Mouse (Mus musculus): ENCODE results near the gene Ate1. TPM values are rescaled to one million over a fixed set of nuclear protein-coding genes. Genes with fewer than 3 reads are reported as not detected.
"Not testable (repeated sequence)": the region's sequence is repeated elsewhere in the genome, so short reads cannot be mapped to it uniquely, and the experiment has no call there.

The Ate1 gene
- polyA plus RNA-seq, 1 experiment from 2014 or later, result 62.6 TPM

- Histone ChIP-seq H3K9me3 (no peaks in the 10 kb centered on the region), H3K4me3 (peak overlapping the region; percentile 81), H3K27me3 (ENCODE audit: insufficient read depth, poor library complexity, severe bottlenecking) (no peaks in the 10 kb centered on the region), H3K4me1 (peaks cover 11% of the 10 kb centered on the region), H3K27ac (peak overlapping the region; percentile 98), H3K36me3 (peaks cover 45% of the 10 kb centered on the region)
- no peak for DNase-seq (ENCODE audit: low spot score)
- 58% methylated on average over 3 of the region's 3 CpGs for whole genome bisulfite sequencing
Observed at GRCm38 (mm10) chr7:130545893-130546292, 25.7 kb upstream of the Ate1 start.

DNA sequence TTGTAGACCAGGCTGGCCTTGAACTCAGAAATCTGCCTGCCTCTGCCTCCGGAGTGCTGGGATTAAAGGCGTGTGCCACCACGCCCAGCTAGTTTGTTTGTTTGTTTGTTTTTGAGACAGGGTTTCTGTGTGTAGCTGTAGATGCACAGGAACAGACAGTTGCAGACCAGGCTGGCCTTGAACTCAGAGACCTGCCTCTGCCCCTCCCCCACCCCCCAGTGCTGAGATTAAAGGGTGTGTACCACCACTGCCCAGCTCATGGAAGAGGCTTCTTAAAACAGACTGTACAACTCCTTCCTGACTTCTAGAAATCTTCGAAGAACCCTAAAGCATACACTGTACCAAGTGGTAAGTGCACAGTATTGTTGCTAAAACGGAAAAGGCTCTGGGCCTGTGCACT lies 25.2 kb upstream of the Ate1 start:
- Histone ChIP-seq H3K9me3 (no peaks in the 10 kb centered on the region), H3K4me1 (peaks cover 11% of the 10 kb centered on the region), H3K36me3 (peaks cover 48% of the 10 kb centered on the region), H3K27ac (0 out of 2 replicates have a peak overlapping the region, but pooled peaks have one; percentile 98), H3K4me3 (peak overlapping the region; percentile 81; the same call in 1 of the 2 replicates), H3K27me3 (ENCODE audit: insufficient read depth, poor library complexity, severe bottlenecking) (no peaks in the 10 kb centered on the region)
- DNase-seq (ENCODE audit: low spot score), result peak; percentile 54
- 89% methylated on average over 5 of the region's 5 CpGs for WGBS

- H3K36me3 ChIP-seq, result peaks cover 70% of the 10 kb centered on the region
Observed at GRCm38 (mm10) chr7:130543181-130543580, 23.0 kb upstream of the Ate1 start.

DNA sequence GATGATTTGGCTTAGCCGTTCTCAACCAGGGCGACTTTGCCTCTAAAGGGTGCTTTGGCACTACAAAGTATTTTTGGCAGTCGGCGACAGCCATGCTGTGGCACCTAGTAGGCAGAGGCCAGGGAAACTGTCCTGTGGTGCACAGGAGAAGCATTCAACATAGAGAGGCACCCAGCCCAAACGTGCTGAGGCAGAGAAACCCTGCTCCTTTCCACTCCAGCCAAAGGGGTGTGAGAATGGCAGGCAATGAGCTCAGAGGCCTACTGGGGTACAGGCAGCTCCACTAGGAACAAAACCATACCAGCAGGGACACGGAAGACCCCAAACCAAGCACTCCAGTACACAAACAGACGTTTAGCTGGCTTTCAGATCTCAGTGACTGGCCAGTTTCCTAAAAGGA lies 20.0 kb upstream of the Ate1 start:
- peak; percentile 45 for DNase-seq (ENCODE audit: low spot score)
- Histone ChIP-seq H3K27ac (no peak overlapping the region), H3K4me3 (no peak overlapping the region), H3K36me3 (peaks cover 96% of the 10 kb centered on the region), H3K9me3 (no peaks in the 10 kb centered on the region), H3K4me1 (no peaks in the 10 kb centered on the region), H3K27me3 (ENCODE audit: insufficient read depth, poor library complexity, severe bottlenecking) (no peaks in the 10 kb centered on the region)
- WGBS, result 84% methylated on average over 7 of the region's 7 CpGs

More at GRCm38 (mm10) chr7:130543181-130543580, 23.0 kb upstream of the Ate1 start:
- Histone ChIP-seq H3K4me1 (peaks cover 11% of the 10 kb centered on the region), H3K27me3 (ENCODE audit: insufficient read depth, poor library complexity, severe bottlenecking) (no peaks in the 10 kb centered on the region), H3K4me3 (no peak overlapping the region), H3K27ac (no peak overlapping the region), H3K9me3 (no peaks in the 10 kb centered on the region)
- DNase-seq (ENCODE audit: low spot score), result peak; percentile 61
- 95% methylated on average over 4 of the region's 4 CpGs for WGBS

- no peak for DNase-seq (ENCODE audit: low spot score)
- H3K9me3 ChIP-seq, result no peaks in the 10 kb centered on the region
- H3K4me3 ChIP-seq, result no peak overlapping the region
- no peaks in the 10 kb centered on the region for H3K4me1 ChIP-seq
- H3K27ac ChIP-seq, result no peak overlapping the region
- WGBS, result 90% methylated on average over 4 of the region's 4 CpGs
- H3K36me3 ChIP-seq, result peaks cover 92% of the 10 kb centered on the region
- H3K27me3 ChIP-seq (ENCODE audit: insufficient read depth, poor library complexity, severe bottlenecking), result no peaks in the 10 kb centered on the region
Observed at GRCm38 (mm10) chr7:130537068-130537467, 16.9 kb upstream of the Ate1 start.

- no peak overlapping the region for H3K4me3 ChIP-seq
- H3K9me3 ChIP-seq, result no peaks in the 10 kb centered on the region
- no peaks in the 10 kb centered on the region for H3K4me1 ChIP-seq
- 89% methylated on average over 4 of the region's 4 CpGs for WGBS
- peaks cover 85% of the 10 kb centered on the region for H3K36me3 ChIP-seq
- no peaks in the 10 kb centered on the region for H3K27me3 ChIP-seq (ENCODE audit: insufficient read depth, poor library complexity, severe bottlenecking)
- H3K27ac ChIP-seq, result no peak overlapping the region
- DNase-seq (ENCODE audit: low spot score), result peak; percentile 16
Observed at GRCm38 (mm10) chr7:130535174-130535573, 15.0 kb upstream of the Ate1 start.

DNA sequence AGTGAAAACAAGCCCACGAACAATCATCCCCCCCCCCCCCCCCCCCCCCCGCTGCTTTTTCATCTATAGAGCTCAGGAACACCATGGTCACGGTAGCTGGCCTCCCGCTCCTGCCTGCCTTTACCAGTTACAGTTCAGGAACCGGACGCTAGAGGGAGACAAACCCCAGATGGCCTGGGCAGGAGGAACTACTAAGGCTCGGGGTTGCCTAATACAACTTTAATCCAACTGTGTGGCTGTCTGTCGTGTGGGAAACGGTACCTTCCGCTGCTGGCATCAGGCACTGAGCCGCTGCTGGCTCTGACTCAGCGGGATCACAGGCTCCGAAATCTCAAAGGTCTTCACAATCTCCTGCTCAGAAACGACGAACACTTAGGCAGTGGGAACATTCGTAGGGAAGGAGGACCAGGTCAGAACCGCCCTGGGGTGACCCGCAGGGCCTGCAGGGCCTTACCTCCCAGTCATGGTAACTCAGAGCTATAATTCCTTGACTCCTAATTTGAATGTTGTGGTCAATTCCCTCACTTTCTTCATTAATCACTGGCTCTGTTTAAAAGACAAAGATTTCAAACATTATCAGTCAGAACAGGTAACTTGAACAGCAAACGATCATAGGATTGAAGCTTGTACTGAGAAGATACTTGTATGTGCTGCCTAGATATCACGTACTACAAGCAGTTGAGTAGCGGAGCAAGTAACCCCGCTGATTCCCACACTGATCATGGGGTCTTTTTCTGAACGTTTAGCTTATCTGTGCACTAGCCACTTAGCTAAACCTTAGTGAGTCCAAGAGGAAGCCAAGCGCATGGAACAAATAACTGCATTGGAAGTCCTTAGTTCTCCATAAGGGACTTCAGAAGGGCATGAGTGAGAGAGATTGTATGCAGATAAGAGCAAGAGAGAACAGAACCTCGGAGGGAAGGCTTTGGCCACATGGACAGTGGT lies 13.4 kb upstream of the Ate1 start:
- Histone ChIP-seq H3K27ac (no peak overlapping the region), H3K4me1 (no peaks in the 10 kb centered on the region), H3K9me3 (no peaks in the 10 kb centered on the region), H3K36me3 (peaks cover 78% of the 10 kb centered on the region), H3K27me3 (ENCODE audit: insufficient read depth, poor library complexity, severe bottlenecking) (no peaks in the 10 kb centered on the region), H3K4me3 (no peak overlapping the region)
- WGBS, result 52% methylated on average over 23 of the region's 25 CpGs
- DNase-seq (ENCODE audit: low spot score), result peak; percentile 91

- H3K36me3 ChIP-seq, result peaks cover 54% of the 10 kb centered on the region
- not testable (repeated sequence) for H3K4me3 ChIP-seq; DNase-seq (ENCODE audit: low spot score); H3K27me3 ChIP-seq (ENCODE audit: insufficient read depth, poor library complexity, severe bottlenecking); H3K4me1 ChIP-seq; H3K9me3 ChIP-seq; H3K27ac ChIP-seq
- 94% methylated on average over 15 of the region's 15 CpGs for WGBS
Observed at GRCm38 (mm10) chr7:130531138-130531537, 11.0 kb upstream of the Ate1 start.

- no peak for DNase-seq (ENCODE audit: low spot score)
- H3K4me3 ChIP-seq, result no peak overlapping the region
- no peaks in the 10 kb centered on the region for H3K27me3 ChIP-seq (ENCODE audit: insufficient read depth, poor library complexity, severe bottlenecking)
- no peaks in the 10 kb centered on the region for H3K4me1 ChIP-seq
- H3K36me3 ChIP-seq, result peaks cover 21% of the 10 kb centered on the region
- peak overlapping the region; percentile 42; the same call in 1 of the 2 replicates for H3K27ac ChIP-seq
- no peaks in the 10 kb centered on the region for H3K9me3 ChIP-seq
- WGBS, result 73% methylated on average over 9 of the region's 9 CpGs
Observed at GRCm38 (mm10) chr7:130527306-130527705, 7.1 kb upstream of the Ate1 start.

DNA sequence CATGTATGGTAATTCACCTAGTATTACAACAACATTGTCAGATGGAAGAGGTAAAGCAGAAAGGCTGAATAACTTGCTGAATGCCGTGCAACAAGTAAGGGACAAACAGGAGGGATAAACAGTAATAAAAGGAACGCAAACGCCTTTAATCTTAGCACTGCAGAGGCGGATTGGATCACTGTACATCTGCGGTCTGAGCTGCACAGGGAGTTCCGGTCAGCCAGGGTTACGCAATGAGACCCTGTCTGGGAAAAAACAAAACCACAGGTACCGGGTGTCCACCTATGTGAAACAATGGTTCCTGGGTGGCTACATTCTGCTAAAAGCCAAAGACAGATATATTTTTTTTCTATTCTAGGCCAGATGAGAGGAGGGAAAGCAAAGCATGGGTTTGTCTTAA lies 3.3 kb upstream of the Ate1 start:
- H3K4me1 ChIP-seq, result peaks cover 14% of the 10 kb centered on the region
- no peak for DNase-seq (ENCODE audit: low spot score)
- WGBS, result 91% methylated on average over 8 of the region's 8 CpGs
- no peaks in the 10 kb centered on the region for H3K27me3 ChIP-seq (ENCODE audit: insufficient read depth, poor library complexity, severe bottlenecking)
- H3K36me3 ChIP-seq, result no peaks in the 10 kb centered on the region
- no peaks in the 10 kb centered on the region for H3K9me3 ChIP-seq
- H3K27ac ChIP-seq, result no peak overlapping the region
- no peak overlapping the region for H3K4me3 ChIP-seq

DNA sequence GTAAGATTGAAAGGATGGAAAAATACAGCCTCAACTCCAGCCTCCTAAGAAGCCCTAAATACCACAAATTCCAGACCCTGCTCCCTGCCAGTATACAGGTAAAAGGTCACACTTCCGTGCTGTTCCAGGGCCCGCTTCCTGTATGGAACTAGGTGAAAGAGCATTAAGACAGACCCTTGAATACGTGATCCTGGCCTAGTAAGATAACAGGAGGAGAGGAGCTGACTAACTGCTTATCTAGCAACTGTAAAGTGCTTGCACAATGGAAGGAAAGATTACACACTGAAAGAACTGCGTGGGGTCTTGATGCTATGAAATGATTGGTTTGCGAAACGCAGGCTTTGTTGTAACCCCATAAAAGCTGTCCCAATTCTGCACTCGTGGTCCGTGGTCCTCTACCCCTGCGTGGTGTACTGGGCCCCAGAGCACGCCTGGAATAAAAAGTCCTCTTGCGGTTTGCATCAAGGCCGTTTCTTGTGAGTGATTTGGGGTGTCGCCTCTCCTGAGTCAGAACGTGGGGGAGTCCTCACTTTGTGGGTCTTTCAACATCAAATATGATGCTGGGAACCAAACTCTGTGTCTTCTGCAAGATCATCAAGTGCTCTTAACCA lies 748 bp upstream of the Ate1 start:
- peak overlapping the region; percentile 84; the same call in 1 of the 2 replicates for H3K4me3 ChIP-seq
- H3K9me3 ChIP-seq, result no peaks in the 10 kb centered on the region
- H3K4me1 ChIP-seq, result peaks cover 27% of the 10 kb centered on the region
- no peaks in the 10 kb centered on the region for H3K36me3 ChIP-seq
- no peak for DNase-seq (ENCODE audit: low spot score)
- H3K27me3 ChIP-seq (ENCODE audit: insufficient read depth, poor library complexity, severe bottlenecking), result no peaks in the 10 kb centered on the region
- peak overlapping the region; percentile 100; the same call in 1 of the 2 replicates for H3K27ac ChIP-seq
- WGBS, result 71% methylated on average over 14 of the region's 14 CpGs

DNA sequence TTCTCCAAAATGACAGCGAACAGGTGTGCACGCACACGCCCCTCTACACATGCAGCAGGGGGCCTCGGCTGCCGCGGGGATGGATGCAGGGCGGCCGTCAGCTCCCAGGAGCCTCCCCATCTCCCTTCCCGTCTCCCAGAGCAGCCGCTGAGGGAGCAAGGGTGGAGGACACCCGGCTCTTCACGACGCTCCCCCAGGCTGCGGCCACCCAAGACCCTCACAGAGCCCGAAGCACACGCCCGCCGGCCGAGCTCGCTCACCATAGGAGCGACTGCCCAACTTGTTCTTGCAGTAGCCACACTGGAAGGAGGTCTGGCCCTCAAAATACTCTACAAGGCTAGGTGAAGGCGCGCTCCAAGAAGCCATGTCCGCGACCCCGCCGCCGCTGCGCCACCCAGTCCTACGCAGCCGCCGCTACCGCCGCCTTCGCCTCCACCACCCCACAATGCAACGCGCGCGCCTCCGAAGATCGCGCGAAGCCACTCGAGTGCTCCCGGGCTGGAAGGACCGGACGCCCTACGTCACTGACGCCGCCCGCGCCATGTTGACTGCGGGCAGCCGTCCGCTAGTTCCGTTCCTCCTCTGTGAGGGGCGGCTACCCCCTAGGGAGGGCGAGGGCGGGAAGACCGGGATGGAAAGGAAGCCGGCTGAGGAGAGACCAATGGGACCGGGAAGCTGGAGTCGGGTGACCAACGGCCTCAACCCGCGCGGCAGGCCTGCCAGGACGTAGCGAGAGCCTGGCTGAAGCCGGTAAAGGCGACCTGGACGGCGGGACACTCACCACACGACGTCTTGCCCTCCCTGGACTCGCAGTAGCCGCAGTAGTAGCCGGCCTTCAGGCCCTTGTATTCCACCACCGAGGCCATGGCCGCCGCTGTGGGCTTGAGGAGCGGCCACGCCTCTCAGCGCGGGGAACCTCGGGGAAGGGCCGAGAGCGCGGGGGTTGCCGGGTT lies 797 bp downstream of the Ate1 start:
- H3K27me3 ChIP-seq (ENCODE audit: insufficient read depth, poor library complexity, severe bottlenecking), result no peaks in the 10 kb centered on the region
- H3K4me3 ChIP-seq, result peak overlapping the region; percentile 84
- H3K27ac ChIP-seq, result peak overlapping the region; percentile 100
- WGBS, result under 1% methylated on average over 87 of the region's 90 CpGs
- peaks cover 9% of the 10 kb centered on the region for H3K36me3 ChIP-seq
- H3K9me3 ChIP-seq, result no peaks in the 10 kb centered on the region
- DNase-seq (ENCODE audit: low spot score), result peak; percentile 99
- H3K4me1 ChIP-seq, result peaks cover 27% of the 10 kb centered on the region

All from heart, embryonic 10.5 days (tissue).